Mouse (Mus musculus): ENCODE measurements around the gene Dnajb1. TPM values are rescaled to one million over a fixed set of nuclear protein-coding genes. Genes with fewer than 3 reads are reported as not detected.
A peak's percentile ranks its signal among the peaks of the same experiment; 100 is the strongest.
"Not testable (repeated sequence)": the region's sequence is repeated elsewhere in the genome, so short reads cannot be mapped to it uniquely, and the experiment has no call there.

Gene Dnajb1
- 36.0 and 40.6 TPM in 2 replicates for polyA plus RNA-seq (2012; rRNA removed)

- peak; percentile 89 for DNase-seq (ENCODE audit: low read depth)
These were observed at the start of gene Dnajb1, which contains the start of gene Tecr for GRCm38 (mm10) chr8:83607661-83608397. Gene Dnajb1, plus strand, starts transcription at chr8:83608193. Gene Tecr, minus strand, starts transcription at chr8:83607971.

- no peak for DNase-seq (ENCODE audit: low read depth)
These were observed 45.3 kb upstream of the Dnajb1 start for GRCm38 (mm10) chr8:83562669-83563068.

GRCm38 (mm10) chr8:83563246-83563645 is 44.7 kb upstream of the Dnajb1 start:
- DNase-seq (ENCODE audit: low read depth) = no peak

GRCm38 (mm10) chr8:83565731-83566375 is 42.1 kb upstream of the Dnajb1 start:
- DNase-seq (ENCODE audit: low read depth) = no peak

- no peak for DNase-seq (ENCODE audit: low read depth)
These were observed 41.3 kb upstream of the Dnajb1 start, which contains the start of gene Ndufb7 for GRCm38 (mm10) chr8:83566469-83567395. Gene Ndufb7, plus strand, starts transcription at chr8:83566671.

GRCm38 (mm10) chr8:83567668-83568067 is 40.3 kb upstream of the Dnajb1 start:
- no peak for DNase-seq (ENCODE audit: low read depth)

- no peak for DNase-seq (ENCODE audit: low read depth)
These were observed 39.9 kb upstream of the Dnajb1 start for GRCm38 (mm10) chr8:83568128-83568527.

GRCm38 (mm10) chr8:83568755-83569154 is 39.2 kb upstream of the Dnajb1 start:
- no peak for DNase-seq (ENCODE audit: low read depth)

GRCm38 (mm10) chr8:83569165-83569564 is 38.8 kb upstream of the Dnajb1 start:
- no peak for DNase-seq (ENCODE audit: low read depth)

- no peak for DNase-seq (ENCODE audit: low read depth)
These were observed 37.6 kb upstream of the Dnajb1 start for GRCm38 (mm10) chr8:83570272-83571000.

GRCm38 (mm10) chr8:83571001-83571340 is 37.0 kb upstream of the Dnajb1 start:
- DNase-seq (ENCODE audit: low read depth) = not testable (repeated sequence)

- no peak for DNase-seq (ENCODE audit: low read depth)
These were observed 36.2 kb upstream of the Dnajb1 start for GRCm38 (mm10) chr8:83571791-83572190.

- no peak for DNase-seq (ENCODE audit: low read depth)
These were observed 35.7 kb upstream of the Dnajb1 start for GRCm38 (mm10) chr8:83572246-83572812.

- DNase-seq (ENCODE audit: low read depth) = no peak
These were observed 34.7 kb upstream of the Dnajb1 start for GRCm38 (mm10) chr8:83573140-83573875.

- DNase-seq (ENCODE audit: low read depth) = no peak
These were observed 33.2 kb upstream of the Dnajb1 start for GRCm38 (mm10) chr8:83574631-83575315.

- DNase-seq (ENCODE audit: low read depth) = no peak
These were observed 32.2 kb upstream of the Dnajb1 start for GRCm38 (mm10) chr8:83575561-83576515.

- no peak for DNase-seq (ENCODE audit: low read depth)
These were observed 31.5 kb upstream of the Dnajb1 start for GRCm38 (mm10) chr8:83576516-83576895.

- no peak for DNase-seq (ENCODE audit: low read depth)
These were observed 31.1 kb upstream of the Dnajb1 start for GRCm38 (mm10) chr8:83576921-83577320.

GRCm38 (mm10) chr8:83577384-83577791 is 30.6 kb upstream of the Dnajb1 start:
- no peak for DNase-seq (ENCODE audit: low read depth)

Data from gonadal fat pad, adult 2 months (tissue).